Mouse (Mus musculus): ENCODE data around the gene Nudt17. TPM values are rescaled to one million over a fixed set of nuclear protein-coding genes. Genes with fewer than 3 reads are reported as not detected.

The Nudt17 gene
- total and polyA plus RNA-seq, 3 experiments = 0.21 to 1.9 (median 1.0) TPM

- in situ Hi-C loops (cut with MboI; ENCODE audit: low pct_ligation_motif_present, low pct_unique_long_range_greater_than_20kb, low sequenced_read_pairs) = loop anchor here (5.0 kb wide), 1 partner anchor 158 kb away; no protein-coding TSS in a partner anchor
- H3K4me3 ChIP-seq (replicated peaks in 1 of 3; ENCODE audit: low read depth in 2 of 3, low read length in 2 of 3, poor library complexity in 1 of 3) = no peak overlapping the region
These were observed 8.0 kb downstream of the Nudt17 start for GRCm38 (mm10) chr3:96700376-96700775.

GRCm38 (mm10) chr3:96698993-96699690 lies 9.2 kb downstream of the Nudt17 start:
- Histone ChIP-seq H3K9ac (ENCODE audit: insufficient read depth, low read depth) (no peak overlapping the region), H3K36me3 (replicated peaks in 1 of 2; ENCODE audit: control insufficient read depth in 1 of 2, insufficient read depth in 1 of 2, low read length in 1 of 2) (peaks cover 35 to 51% of the 10 kb centered on the region in 2 experiments), H3K4me1 (ENCODE audit: control insufficient read depth in 1 of 2, insufficient read depth in 2 of 2) (peaks cover 0 to 23% of the 10 kb centered on the region in 2 experiments; a peak in 2 of 4 replicates), H3K4me3 (replicated peaks in 1 of 3; ENCODE audit: low read depth in 2 of 3, low read length in 2 of 3, poor library complexity in 1 of 3) (no peak overlapping the region), H3K27me3 (replicated peaks) (no peaks in the 10 kb centered on the region), H3K27ac (ENCODE audit: insufficient read depth, low read depth) (no peak overlapping the region), H3K4me2 (ENCODE audit: insufficient read depth, low read depth, poor library complexity, severe bottlenecking) (no peak overlapping the region), H3K79me2 (replicated peaks; ENCODE audit: control insufficient read depth, extremely low read depth, insufficient read depth, poor library complexity, severe bottlenecking) (peaks cover 4% of the 10 kb centered on the region), H3K9me3 (replicated peaks; ENCODE audit: low read length) (peaks cover 12% of the 10 kb centered on the region)
- dilution Hi-C loops (cut with MboI; ENCODE audit: extremely low pct_ligation_motif_present, extremely low pct_unique_long_range_greater_than_20kb, low sequenced_read_pairs) (no loop called here), in situ Hi-C loops (cut with MboI; ENCODE audit: low pct_ligation_motif_present, low pct_unique_long_range_greater_than_20kb, low sequenced_read_pairs) (no loop called here)
- DNase-seq (ENCODE audit: extremely low read depth) = no peak
- TF ChIP-seq ELF1 (IDR thresholded peaks at IDR 0.05; ENCODE audit: low read depth, low read length) (no peak), MEF2A (IDR thresholded peaks at IDR 0.05; ENCODE audit: borderline replicate concordance, low read depth, low read length) (no peak), HCFC1 (IDR thresholded peaks at IDR 0.05; ENCODE audit: low read depth, low read length) (no peak), ETS1 (conservative IDR thresholded peaks at IDR 0.05; ENCODE audit: low read depth, low read length) (no peak), SIN3A (IDR thresholded peaks at IDR 0.05; ENCODE audit: low read length) (no peak), POLR2A (IDR thresholded peaks at IDR 0.05; ENCODE audit: low read depth, low read length) (no peak), USF1 (IDR thresholded peaks at IDR 0.05; ENCODE audit: low read depth, low read length) (no peak), MXI1 (IDR thresholded peaks at IDR 0.05; ENCODE audit: low read depth, low read length) (no peak), ZNF384 (IDR thresholded peaks at IDR 0.05; ENCODE audit: low read depth, low read length) (no peak), KAT2A (IDR thresholded peaks at IDR 0.05; ENCODE audit: insufficient replicate concordance, low read length) (no peak), UBTF (IDR thresholded peaks at IDR 0.05; ENCODE audit: low read depth, low read length) (no peak), MAFK (IDR thresholded peaks at IDR 0.05; ENCODE audit: insufficient replicate concordance, low read length) (no peak), PAX5 (IDR thresholded peaks at IDR 0.05; ENCODE audit: low read length) (no peak), MYC (IDR thresholded peaks at IDR 0.05; ENCODE audit: low read depth, low read length) (no peak), TBP (conservative IDR thresholded peaks at IDR 0.05; ENCODE audit: low read depth, low read length) (no peak), USF2 (conservative IDR thresholded peaks at IDR 0.05; ENCODE audit: low read depth, low read length) (no peak), JUN (IDR thresholded peaks at IDR 0.05; ENCODE audit: insufficient read depth, low read depth, low read length) (no peak), MAZ (IDR thresholded peaks at IDR 0.05; ENCODE audit: low read depth, low read length) (no peak), RCOR1 (conservative IDR thresholded peaks at IDR 0.05; ENCODE audit: low read depth, low read length) (no peak), IRF4 (IDR thresholded peaks at IDR 0.05; ENCODE audit: low read depth, low read length) (no peak)

More at GRCm38 (mm10) chr3:96700376-96700775, 8.0 kb downstream of the Nudt17 start:
- Histone ChIP-seq H3K27ac (ENCODE audit: insufficient read depth, low read depth) (no peak overlapping the region), H3K79me2 (replicated peaks; ENCODE audit: control insufficient read depth, extremely low read depth, insufficient read depth, poor library complexity, severe bottlenecking) (peaks cover 4% of the 10 kb centered on the region), H3K4me2 (ENCODE audit: insufficient read depth, low read depth, poor library complexity, severe bottlenecking) (no peak overlapping the region), H3K9me3 (replicated peaks; ENCODE audit: low read length) (peaks cover 12% of the 10 kb centered on the region), H3K27me3 (replicated peaks) (no peaks in the 10 kb centered on the region), H3K9ac (ENCODE audit: insufficient read depth, low read depth) (no peak overlapping the region), H3K36me3 (replicated peaks in 1 of 2; ENCODE audit: control insufficient read depth in 1 of 2, insufficient read depth in 1 of 2, low read length in 1 of 2) (peaks cover 46 to 63% of the 10 kb centered on the region in 2 experiments), H3K4me1 (ENCODE audit: control insufficient read depth in 1 of 2, insufficient read depth in 2 of 2) (peaks cover 0 to 16% of the 10 kb centered on the region in 2 experiments; a peak in 2 of 4 replicates)
- dilution Hi-C loops (cut with MboI; ENCODE audit: extremely low pct_ligation_motif_present, extremely low pct_unique_long_range_greater_than_20kb, low sequenced_read_pairs) = no loop called here
- TF ChIP-seq GABPA (IDR thresholded peaks at IDR 0.05; ENCODE audit: insufficient replicate concordance, low read depth, low read length) (no peak), SMC3 (IDR thresholded peaks at IDR 0.05; ENCODE audit: low read depth, low read length) (peak; percentile 81), RAD21 (IDR thresholded peaks at IDR 0.05; ENCODE audit: low read depth, low read length) (peak; percentile 65), CTCF (conservative IDR thresholded peaks at IDR 0.05 in 1 of 2, IDR thresholded peaks at IDR 0.05 in 1 of 2; ENCODE audit: low read depth in 2 of 2, low read length in 2 of 2) (peak; percentile 48 to 86; a peak in 2 of 4 replicates)
- DNase-seq (ENCODE audit: extremely low read depth) = peak; percentile 68

Data from CH12.LX (cell line).